Mouse (Mus musculus) activated CD4-positive, CD25-positive, alpha-beta regulatory T cell, adult 9 weeks (primary cell): Measurements from ENCODE around the gene Cabs1. TPM values are rescaled to one million over a fixed set of nuclear protein-coding genes. Genes with fewer than 3 reads are reported as not detected.

ENCODE experiments used
- polyA plus RNA-seq: library from polyadenylated mRNA; unstranded; fragments of 100-300 nt; shearing (Covaris generic); gene quantifications from one replicate; pipeline ENCODE4 v1.2.1, GENCODE M21; 2017

Cabs1 gene
- polyA plus RNA-seq: not detected

DNA sequence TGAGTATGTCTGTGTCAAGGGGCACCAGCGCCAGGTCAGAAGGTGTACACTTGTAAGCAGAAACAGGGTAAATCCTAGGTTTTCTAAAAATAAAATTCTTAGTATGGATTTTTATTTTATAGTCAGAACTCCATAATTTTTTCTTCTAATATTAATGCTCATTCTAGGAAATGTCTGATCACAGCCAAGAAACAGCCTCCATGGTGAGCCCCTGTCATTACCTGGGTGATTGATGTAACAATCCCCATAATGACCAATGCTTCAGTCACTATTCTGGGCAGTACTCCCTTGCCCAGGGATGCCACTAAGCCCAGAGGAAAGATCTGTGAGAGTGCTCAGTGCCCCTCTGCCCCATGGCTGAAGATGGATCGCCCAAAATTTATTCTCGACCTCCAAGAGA lies at the start of gene Cabs1:
Gene Cabs1 (plus strand): TSS at position 301 of the 400 bp plus-strand sequence.

DNA sequence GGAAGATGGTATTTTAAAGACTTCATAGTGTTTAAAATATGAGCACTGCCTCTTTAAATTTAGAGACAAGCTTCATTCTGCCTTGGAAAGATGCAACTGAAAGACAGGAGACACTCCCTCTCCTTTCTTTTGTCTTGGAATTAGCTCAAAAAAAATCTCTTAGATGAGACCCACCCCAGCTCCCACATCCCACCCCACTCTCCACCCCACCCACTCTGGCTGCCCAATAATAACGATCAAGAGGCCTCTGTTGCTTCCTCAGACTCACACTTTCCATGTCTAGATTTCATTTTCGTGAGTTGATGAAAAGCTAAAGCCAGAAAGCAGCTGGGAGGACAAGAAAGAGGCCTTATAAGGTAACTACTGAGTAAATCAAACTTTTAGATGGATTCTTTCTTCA lies 10.0 kb upstream of the Cabs1 start, which contains the start of the genes 2310003L06Rik and Gm28434:
Gene 2310003L06Rik (plus strand): TSS at position 259 of the 400 bp plus-strand sequence.
Gene Gm28434 (plus strand): TSS at position 317 of the 400 bp plus-strand sequence.

DNA sequence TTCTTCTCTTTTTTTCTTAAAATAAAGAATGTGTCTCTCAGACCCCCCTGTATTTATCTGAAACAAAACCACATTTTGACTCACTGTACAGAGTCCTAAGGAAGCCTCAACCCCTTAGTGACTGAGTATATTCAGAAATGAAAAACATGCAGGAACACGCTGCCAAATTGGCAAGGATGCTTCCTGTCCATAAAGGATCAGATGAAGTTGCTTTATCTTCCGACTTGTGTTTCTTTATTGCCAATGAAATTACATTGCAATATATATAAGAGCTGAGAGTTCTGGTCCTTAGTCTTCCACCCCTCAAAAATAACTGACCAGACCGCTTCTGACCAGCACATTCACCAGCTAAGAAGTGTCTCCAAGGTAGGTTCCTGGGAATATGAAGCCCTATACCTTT lies 23.0 kb downstream of the Cabs1 start, which contains the start of gene Smr3a:
Gene Smr3a (plus strand): TSS at position 301 of the 400 bp plus-strand sequence.

Other genes starting within 250 kb of the Cabs1 start
- not detected for gene Csn1s2a, start 204.9 kb upstream of the Cabs1 start, polyA plus RNA-seq
- gene Csn1s2b, start 171.4 kb upstream of the Cabs1 start, polyA plus RNA-seq: not detected
- not detected for gene Prr27, start 153.8 kb upstream of the Cabs1 start, polyA plus RNA-seq
- not detected for gene Odam, start 94.4 kb upstream of the Cabs1 start, polyA plus RNA-seq
- gene Csn3, start 53.9 kb upstream of the Cabs1 start, polyA plus RNA-seq: not detected
- not detected for gene 2310003L06Rik, start 10.0 kb upstream of the Cabs1 start, polyA plus RNA-seq
- gene Gm28434, start 9.9 kb upstream of the Cabs1 start, polyA plus RNA-seq: not detected
- gene Smr3a, start 23.1 kb downstream of the Cabs1 start, polyA plus RNA-seq: not detected
- gene Smr2, start 107.1 kb downstream of the Cabs1 start, polyA plus RNA-seq: not detected
- not detected for gene Gm11116, start 132.1 kb downstream of the Cabs1 start, polyA plus RNA-seq
- not detected for gene Gm11115, start 174.7 kb downstream of the Cabs1 start, polyA plus RNA-seq